Mouse (Mus musculus): ENCODE results near the gene Mtmr3. TPM values are rescaled to one million over a fixed set of nuclear protein-coding genes. Genes with fewer than 3 reads are reported as not detected.
"Not testable (repeated sequence)": the region's sequence is repeated elsewhere in the genome, so short reads cannot be mapped to it uniquely, and the experiment has no call there.

The Mtmr3 gene
- polyA plus RNA-seq, 1 experiment from 2014 or later: 34.4 TPM

- peaks cover 11% of the 10 kb centered on the region for H3K4me1 ChIP-seq (replicated peaks)
- H3K4me3 ChIP-seq: no peak overlapping the region
- H3K27me3 ChIP-seq: no peaks in the 10 kb centered on the region
- H3K4me2 ChIP-seq: no peak overlapping the region
- H3K27ac ChIP-seq (replicated peaks): no peak overlapping the region
- no peak overlapping the region for H3K9ac ChIP-seq
- no peaks in the 10 kb centered on the region for H3K9me3 ChIP-seq
- ATAC-seq (ENCODE audit: low FRiP score, low read depth): no peak
- H3K36me3 ChIP-seq: no peaks in the 10 kb centered on the region
- WGBS: 90% methylated on average over 2 of the region's 2 CpGs
Observed at GRCm38 (mm10) chr11:4598411-4598810, 3.7 kb upstream of the Mtmr3 start.

GRCm38 (mm10) chr11:4593849-4594607 is 635 bp downstream of the Mtmr3 start:
- H3K36me3 ChIP-seq: no peaks in the 10 kb centered on the region
- no peaks in the 10 kb centered on the region for H3K9me3 ChIP-seq
- H3K27me3 ChIP-seq: no peaks in the 10 kb centered on the region
- H3K27ac ChIP-seq (replicated peaks): peak overlapping the region; percentile 94
- WGBS: under 1% methylated on average over 43 of the region's 45 CpGs
- H3K9ac ChIP-seq: peak overlapping the region; percentile 95
- ATAC-seq (ENCODE audit: low FRiP score, low read depth): peak; percentile 91
- peak overlapping the region; percentile 100 for H3K4me3 ChIP-seq
- peak overlapping the region; percentile 57 for H3K4me2 ChIP-seq
- peaks cover 31% of the 10 kb centered on the region for H3K4me1 ChIP-seq (replicated peaks)

GRCm38 (mm10) chr11:4593491-4593848 is 1.2 kb downstream of the Mtmr3 start:
- Histone ChIP-seq H3K27me3 (no peaks in the 10 kb centered on the region), H3K36me3 (no peaks in the 10 kb centered on the region), H3K4me1 (replicated peaks) (peaks cover 31% of the 10 kb centered on the region), H3K4me2 (peak overlapping the region; percentile 57), H3K9ac (peak overlapping the region; percentile 95), H3K4me3 (peak overlapping the region; percentile 100), H3K27ac (replicated peaks) (no peak overlapping the region), H3K9me3 (no peaks in the 10 kb centered on the region)
- 19% methylated on average over 5 of the region's 5 CpGs for WGBS
- no peak for ATAC-seq (ENCODE audit: low FRiP score, low read depth)

- H3K9me3 ChIP-seq: no peaks in the 10 kb centered on the region
- H3K9ac ChIP-seq: no peak overlapping the region
- 88% methylated on average over 4 of the region's 4 CpGs for WGBS
- H3K4me2 ChIP-seq: no peak overlapping the region
- no peaks in the 10 kb centered on the region for H3K36me3 ChIP-seq
- ATAC-seq (ENCODE audit: low FRiP score, low read depth): no peak
- H3K27me3 ChIP-seq: no peaks in the 10 kb centered on the region
- no peak overlapping the region for H3K27ac ChIP-seq (replicated peaks)
- peaks cover 31% of the 10 kb centered on the region for H3K4me1 ChIP-seq (replicated peaks)
- H3K4me3 ChIP-seq: no peak overlapping the region
Observed at GRCm38 (mm10) chr11:4591811-4592210, 2.9 kb downstream of the Mtmr3 start.

DNA sequence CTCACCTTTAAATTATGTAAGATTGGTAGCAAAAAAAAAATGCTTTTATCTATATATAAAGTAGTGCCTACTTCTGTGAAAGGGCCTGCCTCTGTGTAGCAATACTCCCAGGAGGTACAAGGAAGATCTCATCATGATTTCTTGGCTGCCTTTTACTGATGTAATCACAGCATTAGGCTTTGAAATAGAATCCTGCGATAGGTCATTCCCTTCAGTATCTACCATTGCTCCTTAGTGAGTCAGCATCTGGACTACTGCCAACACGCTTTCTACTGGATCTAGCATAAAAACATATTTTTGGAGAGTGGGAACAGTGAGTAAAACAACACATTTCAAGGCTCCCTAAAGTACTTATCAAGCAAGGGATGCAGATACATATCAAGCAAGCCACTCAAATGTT is 16.0 kb downstream of the Mtmr3 start:
- no peaks in the 10 kb centered on the region for H3K36me3 ChIP-seq
- no peak for ATAC-seq (ENCODE audit: low FRiP score, low read depth)
- H3K4me3 ChIP-seq: no peak overlapping the region
- WGBS: 66% methylated on average over 2 of the region's 2 CpGs
- H3K9ac ChIP-seq: no peak overlapping the region
- H3K27ac ChIP-seq (replicated peaks): no peak overlapping the region
- H3K4me1 ChIP-seq (replicated peaks): peaks cover 10% of the 10 kb centered on the region
- H3K4me2 ChIP-seq: no peak overlapping the region
- H3K27me3 ChIP-seq: no peaks in the 10 kb centered on the region
- no peaks in the 10 kb centered on the region for H3K9me3 ChIP-seq

DNA sequence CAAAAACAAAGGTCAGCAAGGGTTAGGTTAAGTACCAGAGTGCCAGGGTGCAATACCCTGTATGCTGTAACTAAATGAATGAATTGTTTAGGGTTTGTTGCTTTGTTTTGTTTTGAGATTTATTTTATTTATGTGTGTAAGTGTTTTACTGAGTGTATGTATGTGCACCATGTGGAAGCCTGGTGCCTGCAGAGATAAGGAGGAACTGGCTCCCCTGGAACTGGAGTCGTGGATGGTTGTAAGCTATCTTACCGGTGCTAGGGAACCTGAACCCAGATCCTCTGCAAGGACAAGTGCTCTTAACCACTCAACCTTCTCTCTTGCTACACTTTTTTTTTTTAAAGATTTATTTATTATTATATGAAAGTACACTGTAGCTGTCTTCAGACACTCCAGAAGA is 17.6 kb downstream of the Mtmr3 start:
- Histone ChIP-seq H3K27ac (replicated peaks) (no peak overlapping the region), H3K4me3 (no peak overlapping the region), H3K4me1 (replicated peaks) (peaks cover 10% of the 10 kb centered on the region), H3K36me3 (no peaks in the 10 kb centered on the region), H3K9ac (no peak overlapping the region), H3K27me3 (no peaks in the 10 kb centered on the region), H3K9me3 (no peaks in the 10 kb centered on the region), H3K4me2 (no peak overlapping the region)
- no peak for ATAC-seq (ENCODE audit: low FRiP score, low read depth)
- 91% methylated on average over 2 of the region's 2 CpGs for WGBS

- not testable (repeated sequence) for H3K4me2 ChIP-seq; ATAC-seq (ENCODE audit: low FRiP score, low read depth); H3K9me3 ChIP-seq; H3K4me1 ChIP-seq (replicated peaks); H3K36me3 ChIP-seq; H3K9ac ChIP-seq; H3K27ac ChIP-seq (replicated peaks); H3K27me3 ChIP-seq; H3K4me3 ChIP-seq
- 84% methylated on average over 2 of the region's 2 CpGs for WGBS
Observed at GRCm38 (mm10) chr11:4576090-4576732, 18.5 kb downstream of the Mtmr3 start.

- no peak overlapping the region for H3K4me3 ChIP-seq
- H3K4me1 ChIP-seq (replicated peaks): peaks cover 6% of the 10 kb centered on the region
- H3K9me3 ChIP-seq: no peaks in the 10 kb centered on the region
- no peaks in the 10 kb centered on the region for H3K36me3 ChIP-seq
- WGBS: 78% methylated on average over 4 of the region's 4 CpGs
- H3K27ac ChIP-seq (replicated peaks): no peak overlapping the region
- ATAC-seq (ENCODE audit: low FRiP score, low read depth): no peak
- no peak overlapping the region for H3K4me2 ChIP-seq
- no peak overlapping the region for H3K9ac ChIP-seq
- H3K27me3 ChIP-seq: no peaks in the 10 kb centered on the region
Observed at GRCm38 (mm10) chr11:4571491-4571901, 23.2 kb downstream of the Mtmr3 start.

GRCm38 (mm10) chr11:4566333-4566732 is 28.3 kb downstream of the Mtmr3 start:
- Histone ChIP-seq H3K27ac (replicated peaks) (no peak overlapping the region), H3K36me3 (no peaks in the 10 kb centered on the region), H3K4me1 (replicated peaks) (no peaks in the 10 kb centered on the region), H3K27me3 (no peaks in the 10 kb centered on the region), H3K4me2 (no peak overlapping the region), H3K4me3 (no peak overlapping the region), H3K9ac (no peak overlapping the region), H3K9me3 (no peaks in the 10 kb centered on the region)
- WGBS: 96% methylated on average over 6 of the region's 6 CpGs
- ATAC-seq (ENCODE audit: low FRiP score, low read depth): no peak

- no peak for ATAC-seq (ENCODE audit: low FRiP score, low read depth)
- Histone ChIP-seq H3K9ac (no peak overlapping the region), H3K36me3 (no peaks in the 10 kb centered on the region), H3K27ac (replicated peaks) (no peak overlapping the region; the same call in 1 of the 2 replicates), H3K4me1 (replicated peaks) (no peaks in the 10 kb centered on the region), H3K27me3 (no peaks in the 10 kb centered on the region), H3K9me3 (no peaks in the 10 kb centered on the region), H3K4me2 (no peak overlapping the region), H3K4me3 (no peak overlapping the region)
- 85% methylated on average over 2 of the region's 2 CpGs for WGBS
Observed at GRCm38 (mm10) chr11:4565545-4565944, 29.1 kb downstream of the Mtmr3 start.

DNA sequence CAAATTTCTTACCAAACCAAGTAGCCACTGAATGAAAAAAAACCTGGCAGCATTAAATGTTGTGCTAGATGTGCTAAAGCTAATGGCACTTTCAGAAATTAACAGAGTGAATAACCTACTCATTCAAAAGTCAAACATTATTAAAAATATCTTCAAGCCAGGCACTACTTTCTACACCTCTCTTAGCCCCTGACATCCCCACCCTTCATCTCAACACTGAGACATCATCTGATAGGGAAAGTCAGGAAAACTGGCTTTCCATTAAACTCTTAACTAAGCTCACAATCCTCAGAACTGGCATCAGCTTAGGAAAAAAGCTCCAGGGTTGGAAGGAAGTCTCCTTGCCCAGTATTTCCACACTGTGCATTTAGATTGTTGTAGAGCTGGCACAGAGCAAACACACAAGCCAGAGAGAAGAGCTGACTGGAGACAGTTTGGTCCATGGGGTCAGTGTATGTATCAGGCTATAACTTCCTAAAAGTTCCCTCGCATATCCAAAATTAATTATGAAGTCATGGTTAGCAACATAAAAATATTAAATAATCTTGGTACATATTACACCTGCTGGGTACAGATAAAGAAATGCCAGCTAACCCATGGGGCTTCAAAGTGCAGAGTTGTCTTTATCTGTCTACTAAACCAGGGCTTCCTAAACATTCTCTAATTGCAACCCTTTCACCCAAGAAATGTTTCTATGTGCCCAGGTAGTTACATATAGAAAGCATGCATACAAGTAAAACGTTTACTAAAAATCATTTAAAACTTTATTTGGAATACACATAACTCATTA is 41.2 kb downstream of the Mtmr3 start:
- H3K4me1 ChIP-seq (replicated peaks): no peaks in the 10 kb centered on the region; the same call in 1 of the 2 replicates
- H3K4me2 ChIP-seq: no peak overlapping the region
- WGBS: 92% methylated on average over 2 of the region's 2 CpGs
- H3K27me3 ChIP-seq: no peaks in the 10 kb centered on the region
- H3K36me3 ChIP-seq: no peaks in the 10 kb centered on the region
- ATAC-seq (ENCODE audit: low FRiP score, low read depth): no peak
- H3K4me3 ChIP-seq: no peak overlapping the region
- no peak overlapping the region for H3K9ac ChIP-seq
- 0 out of 2 replicates have a peak overlapping the region, but pooled peaks have one; percentile 20 for H3K27ac ChIP-seq (replicated peaks)
- no peaks in the 10 kb centered on the region for H3K9me3 ChIP-seq

DNA sequence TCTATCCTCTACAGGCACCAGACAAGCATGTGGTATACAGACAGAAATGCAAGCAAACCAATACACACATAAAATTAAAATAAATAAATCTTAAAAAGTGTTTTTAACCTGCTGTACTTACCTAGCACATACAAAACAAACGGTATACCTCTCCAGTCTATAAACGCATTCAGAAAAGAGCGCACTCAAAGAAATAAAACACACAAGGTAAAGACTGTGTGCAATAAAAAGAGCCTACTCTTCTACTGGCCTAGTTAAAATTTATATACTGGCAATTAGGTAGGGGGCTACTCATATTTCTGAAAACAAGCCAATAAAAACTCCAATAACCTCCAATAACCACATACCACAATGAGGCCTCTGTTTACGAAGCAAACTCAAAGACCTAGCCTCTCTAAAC is 47.1 kb downstream of the Mtmr3 start:
- 98% methylated on average over 4 of the region's 4 CpGs for WGBS
- no peak overlapping the region for H3K4me3 ChIP-seq
- no peak overlapping the region for H3K4me2 ChIP-seq
- no peak overlapping the region for H3K27ac ChIP-seq (replicated peaks)
- H3K9me3 ChIP-seq: no peaks in the 10 kb centered on the region
- ATAC-seq (ENCODE audit: low FRiP score, low read depth): no peak
- no peaks in the 10 kb centered on the region for H3K4me1 ChIP-seq (replicated peaks)
- H3K9ac ChIP-seq: no peak overlapping the region
- no peaks in the 10 kb centered on the region for H3K27me3 ChIP-seq
- no peaks in the 10 kb centered on the region for H3K36me3 ChIP-seq

Data from hindbrain, embryonic 15.5 days (tissue).